Mouse (Mus musculus): Measurements from ENCODE around the gene Ak4.

DNA sequence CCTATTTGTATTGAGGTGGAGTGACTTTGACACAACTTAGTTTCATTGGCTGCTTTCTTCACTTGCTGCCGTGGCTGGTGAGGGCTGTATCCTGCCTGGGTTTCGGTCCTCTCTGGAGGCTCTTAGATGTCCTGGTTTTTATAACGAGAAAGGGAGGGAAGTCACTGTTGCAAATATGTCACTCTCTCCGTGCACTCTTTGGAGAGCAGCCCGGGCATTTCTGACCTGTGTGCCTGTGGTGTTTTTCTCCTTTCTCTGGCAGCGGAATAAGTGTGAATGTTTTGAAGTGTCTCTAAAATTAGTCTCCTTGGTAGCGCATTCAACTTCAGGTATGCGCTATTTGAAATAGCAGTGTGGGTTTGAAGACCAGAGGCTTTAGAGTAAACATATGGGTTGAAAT, 19.2 kb downstream of the Ak4 start:
- TF ChIP-seq CTCF (IDR thresholded peaks at IDR 0.05; ENCODE audit: low read depth, low read length) (no peak), POLR2A (IDR thresholded peaks at IDR 0.05; ENCODE audit: extremely low read depth, insufficient read depth, low read length) (no peak)
